Mouse (Mus musculus) hindbrain, embryonic 13.5 days (tissue): ENCODE measurements at regions not wholly inside any gene's neighbourhood (a gene's known extent, or its start where the extent isn't known, plus 50 kb on each side); places are given as distances from the start of the nearest gene placed in this dataset.
"Not testable (repeated sequence)": the region's sequence is repeated elsewhere in the genome, so short reads cannot be mapped to it uniquely, and the experiment has no call there.

ENCODE experiments used
- ATAC-seq: fragments of 200-750 bp; cut with Nextera tagmentation; 2 replicates; pipeline ENCODE4 v1.8.0; 2017; ENCODE audit warnings: moderate TSS enrichment; ENCODE audit not compliant: low FRiP score
- H3K27ac ChIP-seq: fragments of 300-500 bp; sonication (generic); 2 replicates; pipeline ENCODE4 v1.5.1; 2015; ENCODE audit warnings: inconsistent platforms, mild to moderate bottlenecking, moderate library complexity
- H3K27me3 ChIP-seq: fragments of 300-500 bp; sonication (generic); 2 replicates; pipeline ENCODE4 v1.6.1; 2015; ENCODE audit warnings: mild to moderate bottlenecking, inconsistent platforms
- H3K36me3 ChIP-seq: fragments of 300-500 bp; sonication (generic); 2 replicates; pipeline ENCODE4 v1.6.1; 2015; ENCODE audit warnings: mild to moderate bottlenecking, inconsistent platforms
- H3K4me1 ChIP-seq: fragments of 300-500 bp; sonication (generic); replicated peaks from 2 replicates; pipeline ENCODE4 v1.6.1; 2015; ENCODE audit warnings: inconsistent platforms
- H3K4me2 ChIP-seq: fragments of 300-500 bp; sonication (generic); 2 replicates; pipeline ENCODE4 v1.6.1; 2015; ENCODE audit warnings: inconsistent platforms, mild to moderate bottlenecking, moderate library complexity
- H3K4me3 ChIP-seq: fragments of 300-500 bp; sonication (generic); 2 replicates; pipeline ENCODE4 v1.5.1; 2015; ENCODE audit warnings: mild to moderate bottlenecking, inconsistent platforms
- H3K9ac ChIP-seq: fragments of 300-500 bp; sonication (generic); 2 replicates; pipeline ENCODE4 v1.6.1; 2015; ENCODE audit warnings: mild to moderate bottlenecking, inconsistent platforms
- H3K9me3 ChIP-seq: fragments of 300-500 bp; sonication (generic); 2 replicates; pipeline ENCODE4 v1.6.1; 2016; ENCODE audit warnings: inconsistent platforms
- WGBS: fragments of 180-500 bp; shearing (Covaris S2); methylation state at CpG from one replicate; pipeline ENCODE4 v1.1.7; 2015; 5-methylcytosine and 5-hydroxymethylcytosine counted together

DNA sequence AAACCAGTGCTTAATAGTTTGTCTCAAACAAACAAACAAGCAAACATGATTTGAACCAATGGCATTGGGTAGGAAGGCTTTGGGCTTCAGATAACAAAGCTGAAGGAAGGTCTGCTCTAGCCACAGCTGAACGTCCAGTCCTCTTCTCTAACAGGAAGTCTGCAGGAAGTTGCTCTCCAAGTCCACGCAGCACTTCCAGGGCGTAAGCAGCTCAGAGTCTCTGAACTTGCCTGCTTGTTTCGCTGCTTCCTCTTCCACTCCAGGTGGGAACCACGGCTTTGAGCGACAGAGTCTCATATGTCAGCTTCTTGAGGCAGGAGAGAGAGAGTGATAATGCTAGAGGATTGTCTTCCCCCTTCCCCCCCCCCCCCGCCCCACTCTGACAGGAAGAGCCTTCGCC is 123.6 kb downstream of the Tnfrsf21 start:
- Histone ChIP-seq H3K4me2 (no peak overlapping the region), H3K4me1 (peaks cover 6% of the 10 kb centered on the region), H3K9me3 (no peaks in the 10 kb centered on the region), H3K27me3 (no peaks in the 10 kb centered on the region), H3K36me3 (no peaks in the 10 kb centered on the region), H3K4me3 (no peak overlapping the region), H3K27ac (no peak overlapping the region), H3K9ac (no peak overlapping the region)
- ATAC-seq, result no peak
- 77% methylated on average over 8 of the region's 8 CpGs for WGBS

DNA sequence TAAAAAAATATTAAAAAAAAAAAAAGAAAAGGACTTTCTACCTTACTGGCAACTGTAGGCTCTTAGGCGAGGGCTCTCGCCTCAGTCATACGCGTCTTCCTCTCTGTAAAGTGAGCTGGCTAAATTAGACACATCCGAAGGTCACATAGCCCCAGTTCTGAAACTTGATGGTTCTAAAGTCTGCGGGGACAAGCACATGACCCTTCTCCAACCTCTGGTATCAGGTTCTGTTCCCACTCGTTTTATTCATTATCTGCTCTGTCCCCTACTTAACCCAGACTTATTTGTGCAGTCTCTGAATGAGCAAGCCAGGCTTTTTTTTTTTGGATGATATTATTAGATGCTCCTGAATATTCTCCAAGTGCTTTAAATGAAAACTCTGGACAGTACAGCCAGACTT is 125.4 kb downstream of the Tnfrsf21 start:
- Histone ChIP-seq H3K4me1 (no peaks in the 10 kb centered on the region), H3K36me3 (no peaks in the 10 kb centered on the region), H3K27ac (no peak overlapping the region), H3K27me3 (no peaks in the 10 kb centered on the region), H3K9me3 (no peaks in the 10 kb centered on the region), H3K4me2 (no peak overlapping the region), H3K4me3 (no peak overlapping the region), H3K9ac (no peak overlapping the region)
- ATAC-seq, result no peak
- 83% methylated on average over 7 of the region's 7 CpGs for WGBS

- Histone ChIP-seq H3K9me3 (no peaks in the 10 kb centered on the region), H3K27ac (no peak overlapping the region)
- 64% methylated on average over 1 of the region's 1 CpGs for WGBS
Measured at GRCm38 (mm10) chr17:43145749-43146148, 124.4 kb upstream of the Adgrf1 start.

DNA sequence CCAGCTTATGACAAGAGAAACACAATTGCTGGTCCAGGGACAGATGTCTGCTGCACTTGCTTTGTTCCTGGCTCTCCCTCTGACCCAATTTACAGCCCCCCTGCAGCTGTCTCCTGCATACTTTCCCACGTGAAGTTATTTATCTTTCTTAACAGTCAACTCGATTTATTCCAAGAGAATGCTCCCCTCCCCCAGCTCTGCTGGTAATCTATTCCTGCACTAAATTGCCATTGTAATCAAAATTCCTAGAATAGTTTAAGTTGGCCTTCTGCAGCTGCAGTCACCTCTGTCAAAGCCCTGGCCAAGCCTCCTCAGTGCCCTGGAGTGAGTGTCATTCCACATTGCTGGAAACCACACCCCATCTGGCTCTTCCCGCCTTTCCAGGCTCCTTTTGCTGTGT is 122.2 kb upstream of the Adgrf1 start:
- H3K27ac ChIP-seq, result no peak overlapping the region
- H3K4me1 ChIP-seq, result peaks cover 11% of the 10 kb centered on the region
- H3K36me3 ChIP-seq, result no peaks in the 10 kb centered on the region
- H3K27me3 ChIP-seq, result no peaks in the 10 kb centered on the region
- no peak for ATAC-seq
- 4% methylated on average over 3 of the region's 3 CpGs for WGBS
- H3K9me3 ChIP-seq, result no peaks in the 10 kb centered on the region
- no peak overlapping the region for H3K4me2 ChIP-seq
- H3K9ac ChIP-seq, result no peak overlapping the region
- no peak overlapping the region for H3K4me3 ChIP-seq

More at GRCm38 (mm10) chr17:43145749-43146148, 124.4 kb upstream of the Adgrf1 start:
- Histone ChIP-seq H3K4me1 (peaks cover 11% of the 10 kb centered on the region), H3K36me3 (no peaks in the 10 kb centered on the region), H3K4me3 (no peak overlapping the region), H3K9ac (no peak overlapping the region), H3K4me2 (no peak overlapping the region), H3K27me3 (no peaks in the 10 kb centered on the region)
- no peak for ATAC-seq

DNA sequence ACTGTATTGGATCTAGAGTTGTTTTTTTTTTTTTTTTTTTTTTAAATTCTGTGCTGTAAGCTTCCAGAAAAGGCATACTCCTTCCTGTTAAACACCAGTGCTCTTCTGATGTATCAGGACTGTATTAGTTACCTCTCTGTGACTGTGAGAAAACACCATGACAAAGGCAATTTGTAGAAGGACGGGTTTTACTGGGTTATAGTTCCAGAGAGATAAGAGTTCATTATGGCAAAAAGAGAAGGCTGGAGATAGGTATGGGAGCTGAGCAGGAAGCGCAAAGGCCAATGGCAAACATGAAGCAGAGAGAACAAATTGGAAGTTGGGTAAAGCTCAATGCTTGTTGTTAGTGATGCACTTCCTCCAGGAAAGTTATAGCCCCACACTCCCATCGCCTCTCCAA is 117.5 kb upstream of the Adgrf1 start:
- Histone ChIP-seq H3K4me2 (no peak overlapping the region), H3K27ac (no peak overlapping the region), H3K9ac (no peak overlapping the region), H3K9me3 (no peaks in the 10 kb centered on the region), H3K4me1 (peaks cover 19% of the 10 kb centered on the region), H3K36me3 (no peaks in the 10 kb centered on the region), H3K27me3 (no peaks in the 10 kb centered on the region), H3K4me3 (no peak overlapping the region)
- ATAC-seq, result no peak
- 89% methylated on average over 3 of the region's 3 CpGs for WGBS

GRCm38 (mm10) chr17:43155271-43155670 is 114.9 kb upstream of the Adgrf1 start:
- WGBS, result 91% methylated on average over 8 of the region's 8 CpGs
- not testable (repeated sequence) for H3K9ac ChIP-seq, H3K27ac ChIP-seq, H3K4me3 ChIP-seq, ATAC-seq, H3K36me3 ChIP-seq, H3K27me3 ChIP-seq, H3K4me2 ChIP-seq, H3K9me3 ChIP-seq
- H3K4me1 ChIP-seq, result peaks cover 25% of the 10 kb centered on the region

DNA sequence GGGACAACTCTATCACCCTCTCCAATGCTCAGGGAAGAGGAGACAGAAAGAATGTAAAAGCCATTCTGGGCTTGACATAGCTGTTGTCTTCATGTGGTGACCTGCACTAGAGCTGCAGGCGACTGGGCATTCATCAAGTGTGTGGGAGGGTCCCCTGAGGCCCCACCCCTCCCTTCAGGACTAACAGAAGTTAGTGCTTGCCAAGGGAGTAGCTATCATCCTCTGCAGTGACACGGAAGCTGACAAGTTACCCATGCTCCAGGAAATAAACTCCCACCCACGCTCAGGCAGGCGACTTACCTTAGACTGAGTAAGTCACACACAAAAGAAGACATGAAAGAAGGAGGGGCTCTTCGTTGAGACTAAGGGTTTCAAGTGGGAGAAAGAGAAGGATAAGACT is 114.0 kb upstream of the Adgrf1 start:
- H3K27ac ChIP-seq, result no peak overlapping the region
- no peak for ATAC-seq
- H3K4me2 ChIP-seq, result no peak overlapping the region
- H3K9me3 ChIP-seq, result no peaks in the 10 kb centered on the region
- peaks cover 25% of the 10 kb centered on the region for H3K4me1 ChIP-seq
- H3K36me3 ChIP-seq, result no peaks in the 10 kb centered on the region
- H3K4me3 ChIP-seq, result no peak overlapping the region
- no peaks in the 10 kb centered on the region for H3K27me3 ChIP-seq
- no peak overlapping the region for H3K9ac ChIP-seq
- 73% methylated on average over 5 of the region's 5 CpGs for WGBS

- Histone ChIP-seq H3K4me2 (peak overlapping the region; percentile 52), H3K36me3 (no peaks in the 10 kb centered on the region), H3K27me3 (no peaks in the 10 kb centered on the region), H3K9me3 (no peaks in the 10 kb centered on the region), H3K4me3 (peak overlapping the region; percentile 33), H3K4me1 (peaks cover 25% of the 10 kb centered on the region), H3K9ac (peak overlapping the region; percentile 65), H3K27ac (peak overlapping the region; percentile 85)
- 17% methylated on average over 15 of the region's 15 CpGs for WGBS
- ATAC-seq, result peak; percentile 95
Measured at GRCm38 (mm10) chr17:43157781-43158501, 112.2 kb upstream of the Adgrf1 start.

- Histone ChIP-seq H3K4me3 (peak overlapping the region; percentile 33; the same call in 1 of the 2 replicates), H3K4me1 (peaks cover 25% of the 10 kb centered on the region), H3K9me3 (no peaks in the 10 kb centered on the region), H3K27me3 (no peaks in the 10 kb centered on the region), H3K4me2 (peak overlapping the region; percentile 52), H3K9ac (peak overlapping the region; percentile 65; the same call in 1 of the 2 replicates), H3K36me3 (no peaks in the 10 kb centered on the region), H3K27ac (peak overlapping the region; percentile 85)
- ATAC-seq, result peak; percentile 69
- WGBS, result 39% methylated on average over 10 of the region's 10 CpGs
Measured at GRCm38 (mm10) chr17:43158741-43159140, 111.4 kb upstream of the Adgrf1 start.

- H3K27ac ChIP-seq, H3K27me3 ChIP-seq, H3K36me3 ChIP-seq, H3K9me3 ChIP-seq, H3K4me3 ChIP-seq, H3K4me2 ChIP-seq, ATAC-seq, H3K9ac ChIP-seq: not testable (repeated sequence)
- 77% methylated on average over 10 of the region's 10 CpGs for WGBS
- peaks cover 25% of the 10 kb centered on the region for H3K4me1 ChIP-seq
Measured at GRCm38 (mm10) chr17:43161306-43161705, 108.8 kb upstream of the Adgrf1 start.

- no peak for ATAC-seq
- H3K4me1 ChIP-seq, result peaks cover 8% of the 10 kb centered on the region
- H3K4me2 ChIP-seq, result no peak overlapping the region
- 82% methylated on average over 4 of the region's 4 CpGs for WGBS
- no peaks in the 10 kb centered on the region for H3K9me3 ChIP-seq
- H3K27me3 ChIP-seq, result no peaks in the 10 kb centered on the region
- no peak overlapping the region for H3K9ac ChIP-seq
- H3K27ac ChIP-seq, result no peak overlapping the region
- H3K36me3 ChIP-seq, result no peaks in the 10 kb centered on the region
- no peak overlapping the region for H3K4me3 ChIP-seq
Measured at GRCm38 (mm10) chr17:43163126-43163525, 107.0 kb upstream of the Adgrf1 start.

DNA sequence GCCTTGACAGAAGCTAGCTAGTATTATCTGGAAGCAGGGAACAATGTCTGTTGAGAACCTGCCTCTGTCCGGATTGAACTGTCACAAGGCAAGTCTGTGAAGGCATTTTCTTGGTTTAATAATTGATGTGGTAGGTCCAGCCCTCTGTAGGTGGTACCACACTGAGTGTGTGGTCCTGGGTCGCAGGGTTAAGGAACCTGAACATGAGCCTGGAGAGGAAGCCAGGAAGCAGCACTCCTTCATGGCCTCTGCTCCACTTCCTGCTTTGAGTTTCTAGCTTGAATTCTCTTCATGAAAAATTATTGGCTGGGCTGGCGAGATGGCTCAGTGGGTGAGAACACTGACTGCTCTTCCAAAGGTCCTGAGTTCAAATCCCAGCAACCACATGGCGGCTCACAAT is 104.0 kb upstream of the Adgrf1 start:
- ATAC-seq, result no peak
- whole genome bisulfite sequencing, result 66% methylated on average over 4 of the region's 4 CpGs
- no peaks in the 10 kb centered on the region for H3K36me3 ChIP-seq
- no peaks in the 10 kb centered on the region for H3K27me3 ChIP-seq
- H3K9me3 ChIP-seq, result no peaks in the 10 kb centered on the region
- no peak overlapping the region for H3K27ac ChIP-seq
- H3K9ac ChIP-seq, result no peak overlapping the region
- no peak overlapping the region for H3K4me3 ChIP-seq
- no peak overlapping the region for H3K4me2 ChIP-seq
- no peaks in the 10 kb centered on the region for H3K4me1 ChIP-seq

GRCm38 (mm10) chr17:43169435-43169834 is 100.7 kb upstream of the Adgrf1 start:
- Histone ChIP-seq H3K9me3 (no peaks in the 10 kb centered on the region), H3K27ac (no peak overlapping the region), H3K36me3 (no peaks in the 10 kb centered on the region), H3K4me2 (no peak overlapping the region), H3K4me3 (no peak overlapping the region), H3K4me1 (no peaks in the 10 kb centered on the region), H3K27me3 (no peaks in the 10 kb centered on the region), H3K9ac (no peak overlapping the region)
- no peak for ATAC-seq
- WGBS, result 66% methylated on average over 1 of the region's 1 CpGs
